Mouse (Mus musculus): ENCODE measurements around the gene Chmp4b.

DNA sequence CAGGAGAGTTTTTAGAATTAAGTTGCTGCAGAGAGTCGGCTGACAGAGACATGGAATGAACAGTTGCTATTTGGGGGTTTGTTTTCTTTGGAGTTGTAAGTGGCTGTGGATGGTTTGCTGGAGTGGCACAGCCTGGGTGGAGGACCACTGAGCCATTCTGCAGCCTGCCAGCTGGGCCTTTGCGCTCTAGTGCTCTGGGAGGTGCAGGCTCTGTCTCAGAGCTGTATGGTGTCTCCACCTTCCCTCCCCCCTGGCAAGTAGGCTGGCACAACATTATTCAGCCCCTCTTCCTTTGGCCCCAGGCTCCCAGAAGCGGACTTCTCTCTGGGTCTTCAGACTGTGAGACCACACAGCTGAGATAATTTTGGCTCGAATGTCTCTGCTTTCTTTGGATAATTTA, 22.5 kb downstream of the Chmp4b start:
- TF ChIP-seq MXI1 (IDR thresholded peaks at IDR 0.05; ENCODE audit: low read depth, low read length) (no peak), ZC3H11A (IDR thresholded peaks at IDR 0.05; ENCODE audit: low read depth, low read length) (no peak), CTCF (IDR thresholded peaks at IDR 0.05 in 2 of 3, conservative IDR thresholded peaks at IDR 0.05 in 1 of 3; ENCODE audit: control insufficient read depth in 1 of 3, insufficient read depth in 1 of 3, low read depth in 2 of 3, low read length in 3 of 3, poor library complexity in 1 of 3, severe bottlenecking in 1 of 3) (no peak), TAL1 (IDR thresholded peaks at IDR 0.05; ENCODE audit: low read length) (no peak), RAD21 (IDR thresholded peaks at IDR 0.05; ENCODE audit: low read depth, low read length) (no peak), EP300 (IDR thresholded peaks at IDR 0.05; ENCODE audit: low read depth in 1 of 2, low read length in 2 of 2) (no peak), POLR2A (IDR thresholded peaks at IDR 0.05; ENCODE audit: control insufficient read depth in 1 of 2, insufficient read depth in 1 of 2, low read depth in 1 of 2, low read length in 2 of 2, poor library complexity in 1 of 2) (no peak), USF1 (IDR thresholded peaks at IDR 0.05; ENCODE audit: low read depth, low read length) (no peak), POLR2AphosphoS2 (IDR thresholded peaks at IDR 0.05; ENCODE audit: low read length) (no peak), MAZ (IDR thresholded peaks at IDR 0.05; ENCODE audit: low read depth, low read length) (no peak), MAFK (IDR thresholded peaks at IDR 0.05; ENCODE audit: borderline replicate concordance, low read depth, low read length) (no peak), TCF12 (IDR thresholded peaks at IDR 0.05; ENCODE audit: low read depth, low read length) (no peak)
